Mouse (Mus musculus) ES-E14 (cell line): ENCODE measurements around the gene Fbn1.

Experiments used
- CHD2 ChIP-seq: IDR thresholded peaks from 2 replicates; pipeline ENCODE4 v1.6.1; 2014; ENCODE audit warnings: mild to moderate bottlenecking, low read depth, low read length, inconsistent platforms
- ZC3H11A ChIP-seq: IDR thresholded peaks from 2 replicates; pipeline ENCODE4 v1.6.1; 2012; ENCODE audit warnings: low read depth, mild to moderate bottlenecking, inconsistent platforms, low read length, borderline replicate concordance

- TF ChIP-seq ZC3H11A (no peak), CHD2 (no peak)
Observed at GRCm38 (mm10) chr2:125404509-125405105, 103.2 kb downstream of the Fbn1 start.
